Mouse (Mus musculus) layer of hippocampus, adult 9-11 months (tissue): Measurements from ENCODE around the gene Gm3099.
"Not testable (repeated sequence)": the region's sequence is repeated elsewhere in the genome, so short reads cannot be mapped to it uniquely, and the experiment has no call there.

ENCODE experiments used
- DNase-seq: peaks from one replicate; pipeline ENCODE4 v3.0.0; 2022

Gene Gm3099

GRCm38 (mm10) chr14:3998094-3998493 is at the start of gene Gm3099:
Gm3099 (plus strand) TSS chr14:3998394.
- not testable (repeated sequence) for DNase-seq

- DNase-seq: not testable (repeated sequence)
These were observed 34.9 kb upstream of the Gm3099 start, which contains the start of gene Gm3095 for GRCm38 (mm10) chr14:3963247-3963646. Gm3095 (plus strand) TSS chr14:3963547.

GRCm38 (mm10) chr14:4023641-4024040 is 25.4 kb downstream of the Gm3099 start, which contains the start of gene Gm5796:
Gm5796 (plus strand) TSS chr14:4023941.
- not testable (repeated sequence) for DNase-seq
